Mouse (Mus musculus) heart, adult 11 months (tissue): ENCODE data around the gene Spem2.
"Not testable (repeated sequence)": the region's sequence is repeated elsewhere in the genome, so short reads cannot be mapped to it uniquely, and the experiment has no call there.

Experiments
- DNase-seq: peaks from one replicate; pipeline ENCODE4 v3.0.0; 2022

Gene Spem2

DNA sequence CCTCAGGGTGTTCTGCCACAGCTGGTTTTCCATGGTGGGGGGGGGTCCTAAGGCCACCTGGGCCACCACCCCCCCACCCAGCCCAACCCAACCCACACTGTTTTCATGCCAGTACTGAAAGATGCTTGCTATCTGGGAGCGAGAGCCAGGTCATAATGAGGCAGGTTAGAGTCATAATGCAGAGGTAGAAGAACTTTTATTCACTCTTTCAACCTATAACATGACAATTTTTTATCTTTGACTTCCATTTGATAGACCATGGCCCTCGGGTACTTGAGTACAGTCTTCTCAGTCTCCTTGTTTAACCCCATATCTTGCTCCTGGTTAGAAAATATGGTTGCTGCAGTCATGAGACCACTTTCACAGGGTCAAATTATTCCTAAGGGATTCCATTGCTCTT, at the start of gene Spem2:
Spem2 (minus strand) TSS at position 101 of the 400 bp plus-strand sequence.
- no peak for DNase-seq

DNA sequence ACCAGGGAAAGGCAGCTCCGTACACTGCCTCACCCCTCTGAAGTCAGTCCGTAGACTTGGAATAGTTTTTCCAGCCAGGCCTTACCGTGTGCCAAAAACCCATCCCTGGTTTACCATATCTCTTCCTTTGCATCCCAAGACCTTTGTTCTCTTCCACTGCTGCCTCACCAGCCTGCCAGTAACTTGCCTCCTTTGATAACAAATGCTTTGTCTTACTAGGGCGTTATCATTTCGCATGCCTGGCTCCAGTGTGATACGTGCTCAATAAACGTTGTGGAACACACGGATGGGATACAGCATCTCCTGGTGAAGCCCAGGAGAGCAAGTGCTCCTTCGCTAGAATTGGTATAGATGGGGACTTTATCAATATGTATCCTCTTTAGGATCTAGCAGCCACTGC, 49.1 kb upstream of the Spem2 start:
- DNase-seq: peak; percentile 88

DNA sequence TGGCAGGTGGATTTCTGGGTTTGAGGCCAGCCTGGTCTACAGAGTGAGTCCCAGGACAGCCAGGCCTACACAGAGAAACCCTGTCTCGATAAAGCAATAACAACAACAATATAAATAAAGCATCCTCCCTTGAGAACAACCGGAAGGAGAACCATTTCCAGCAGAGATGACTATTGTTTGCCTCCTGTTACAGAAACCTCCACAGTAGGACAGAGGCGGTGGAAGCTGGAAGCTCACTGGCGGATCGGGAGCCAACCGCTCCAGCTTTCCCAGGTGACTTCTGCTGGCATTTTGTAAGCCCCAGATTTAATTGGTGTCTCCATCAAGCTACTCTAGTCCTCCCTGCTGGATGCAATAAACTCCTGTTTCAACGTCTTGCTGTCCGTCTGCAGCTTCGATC, 47.3 kb upstream of the Spem2 start:
- peak; percentile 84 for DNase-seq

DNA sequence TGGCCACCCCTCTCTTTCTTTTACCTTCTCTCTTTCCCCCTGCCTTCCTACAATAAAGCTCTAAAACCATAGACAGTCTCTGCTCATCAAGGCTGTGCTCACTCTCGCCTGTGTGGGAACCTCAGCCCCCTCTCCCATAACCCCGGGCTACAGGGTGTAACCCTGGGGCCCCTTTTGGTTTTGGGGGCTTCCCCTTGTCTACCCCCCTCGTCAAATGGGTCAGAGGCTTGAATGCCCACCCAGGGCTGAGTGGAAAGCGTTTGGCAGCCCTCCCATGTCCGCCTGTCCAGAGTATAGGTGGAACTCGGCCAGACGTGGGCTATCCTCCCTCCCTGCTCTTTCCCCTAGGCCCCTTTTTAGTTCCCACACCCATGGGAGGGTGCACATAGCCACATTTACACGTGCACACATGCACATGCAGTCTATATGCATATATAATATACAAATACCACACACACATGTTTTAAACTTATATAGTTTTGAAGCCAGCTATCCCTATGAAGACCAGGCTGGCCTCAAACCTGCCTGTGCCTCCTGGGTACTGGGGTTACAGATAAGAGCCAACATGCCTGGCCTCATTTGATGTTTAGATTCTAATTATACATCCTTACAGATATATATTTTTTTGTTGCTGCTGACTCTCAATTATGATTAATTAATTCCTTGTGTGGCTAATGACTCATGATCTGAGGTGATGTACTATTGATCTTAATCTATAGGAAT, 46.0 kb upstream of the Spem2 start:
- peak; percentile 78 for DNase-seq

DNA sequence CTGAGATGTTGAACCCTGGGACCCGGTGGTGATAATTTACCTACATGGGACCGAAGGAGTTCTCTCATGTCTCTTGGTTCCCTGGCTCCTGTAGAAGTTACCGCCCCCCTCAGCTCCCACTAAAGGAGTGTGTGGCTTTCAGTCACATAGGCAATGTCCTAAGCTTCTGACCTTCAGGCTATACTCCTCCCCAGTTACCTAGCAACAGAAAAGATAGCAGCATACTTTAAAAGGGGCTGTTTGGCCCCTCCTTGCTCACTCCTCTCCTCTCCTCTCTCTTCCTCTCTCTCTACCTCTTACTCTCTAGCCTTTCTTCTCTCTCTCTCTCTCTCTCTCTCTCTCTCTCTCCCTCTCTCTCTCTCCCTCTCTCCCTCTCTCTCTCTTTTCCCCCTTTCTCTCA, 45.5 kb upstream of the Spem2 start:
- not testable (repeated sequence) for DNase-seq

DNA sequence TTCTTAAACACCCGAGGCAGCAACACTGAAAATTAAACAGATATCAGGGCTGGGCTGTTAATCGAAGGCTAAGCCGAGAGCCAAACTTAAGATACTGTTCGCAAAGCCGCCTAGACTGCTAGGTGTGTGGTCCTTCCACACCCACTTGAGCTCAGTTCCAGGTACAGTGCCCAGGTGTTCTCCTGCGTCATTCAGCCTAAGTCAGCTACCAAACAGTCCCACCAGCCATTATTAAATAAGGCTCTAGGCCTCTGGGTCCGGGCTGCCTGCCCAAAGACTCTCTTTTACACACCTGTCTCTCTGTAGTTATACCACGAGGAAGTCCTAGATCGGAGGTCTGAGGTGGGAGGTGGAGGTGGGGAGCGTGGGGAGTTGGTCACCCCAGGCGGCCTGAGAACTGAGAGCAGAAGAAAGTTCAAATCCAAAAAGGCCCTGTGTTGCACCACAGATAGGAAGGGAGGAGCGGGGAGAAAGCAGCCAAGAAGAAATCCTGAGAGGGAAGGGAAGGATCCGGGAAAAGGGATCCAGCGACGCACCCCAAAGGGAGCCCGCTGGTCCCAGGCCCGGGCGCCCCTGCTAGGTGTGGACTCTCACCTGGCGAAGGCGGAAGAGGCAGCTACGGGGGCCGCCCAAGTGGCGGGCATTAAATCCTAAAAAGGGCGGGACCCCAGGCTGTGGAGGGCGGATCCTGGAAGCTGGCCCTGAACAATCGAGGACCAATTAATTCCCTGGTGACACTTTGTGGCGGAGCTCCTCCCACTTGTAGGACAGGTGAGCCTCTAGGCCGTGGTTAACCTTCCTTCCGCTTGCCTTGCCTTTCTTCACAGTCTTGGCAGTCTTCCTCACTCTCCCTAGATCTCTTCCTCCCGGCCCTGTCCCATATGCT, 40.1 kb upstream of the Spem2 start, which contains the start of gene Tnk1:
Tnk1 (minus strand) TSS at position 618 of the 886 bp plus-strand sequence.
- DNase-seq: peak; percentile 87

DNA sequence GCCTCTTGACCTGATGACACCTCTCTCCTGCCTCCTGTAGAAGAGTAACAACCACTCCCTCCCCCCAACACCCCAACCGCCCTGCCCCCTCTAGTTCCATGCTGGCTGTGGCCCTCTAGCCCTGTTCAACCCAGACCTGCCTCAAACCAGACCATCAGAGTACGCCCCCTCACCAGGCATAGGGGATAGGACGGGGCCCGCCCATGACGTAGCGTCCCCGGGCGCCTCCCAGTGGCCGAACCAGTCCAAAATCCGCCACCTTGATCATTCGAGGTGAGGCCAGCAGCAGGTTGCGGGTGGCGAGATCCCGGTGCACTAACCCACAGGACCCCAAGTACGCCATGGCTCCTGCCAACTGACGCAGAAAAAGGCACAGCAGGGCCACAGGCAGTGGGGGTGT, 37.1 kb upstream of the Spem2 start:
- DNase-seq: peak; percentile 94

DNA sequence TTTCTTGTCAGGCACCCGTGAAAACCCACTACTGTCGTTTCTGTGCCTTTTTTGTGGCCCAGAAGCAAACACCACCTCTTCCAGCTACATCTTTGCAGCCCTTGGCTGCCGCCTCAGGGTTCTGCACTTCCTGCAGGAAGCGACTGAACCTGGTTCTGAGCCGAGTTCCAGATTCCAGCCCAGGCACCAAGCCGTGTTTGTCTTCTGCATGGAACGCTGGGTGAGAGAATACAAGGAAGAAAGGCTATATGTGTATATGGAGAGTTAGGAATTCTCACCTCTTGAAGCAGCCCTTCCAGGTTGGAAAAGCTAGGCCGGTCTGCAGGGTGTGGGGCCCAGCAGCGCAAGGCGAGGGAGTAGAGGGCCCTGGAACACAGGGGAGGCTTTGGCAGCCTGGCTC, 36.4 kb upstream of the Spem2 start:
- peak; percentile 93 for DNase-seq

DNA sequence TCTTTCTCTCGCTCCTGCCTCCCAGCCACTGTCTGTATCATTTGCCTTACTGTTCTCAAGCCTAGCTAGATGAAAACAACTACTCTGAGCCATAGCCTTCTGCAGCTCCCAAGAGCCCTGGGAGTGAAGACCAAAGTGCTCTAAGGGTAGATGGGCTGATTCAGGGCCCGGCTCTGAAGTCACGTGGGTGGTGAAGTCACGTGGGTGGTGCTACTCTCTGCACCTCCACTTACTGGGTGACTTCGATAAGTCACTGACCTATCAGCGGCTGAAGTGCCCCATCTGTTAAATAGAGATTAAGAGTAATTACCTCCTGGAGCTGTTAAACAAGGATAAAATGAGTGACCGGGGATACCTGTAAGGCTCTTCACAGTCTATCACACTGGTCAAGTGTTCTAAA, 35.7 kb upstream of the Spem2 start:
- peak; percentile 93 for DNase-seq

DNA sequence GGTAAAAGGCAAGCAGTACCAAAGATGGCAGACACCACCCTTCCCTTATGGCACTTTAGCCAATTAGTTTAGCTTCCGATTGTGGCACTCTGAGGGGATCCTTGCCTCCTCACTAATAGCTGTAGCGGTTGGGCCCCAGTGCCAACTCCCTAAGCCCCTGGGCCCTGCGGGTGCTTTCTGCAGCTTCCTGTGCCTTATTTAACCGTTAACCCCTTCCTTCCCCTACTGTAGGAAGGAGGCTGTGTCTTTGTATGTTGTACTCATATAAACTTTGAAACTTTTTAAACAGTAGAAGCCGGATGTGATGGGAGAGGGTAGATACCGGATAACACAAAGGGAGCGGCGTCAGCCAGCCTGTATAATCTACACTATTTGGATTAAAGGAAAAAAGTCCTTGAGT, 32.5 kb upstream of the Spem2 start:
- no peak for DNase-seq

DNA sequence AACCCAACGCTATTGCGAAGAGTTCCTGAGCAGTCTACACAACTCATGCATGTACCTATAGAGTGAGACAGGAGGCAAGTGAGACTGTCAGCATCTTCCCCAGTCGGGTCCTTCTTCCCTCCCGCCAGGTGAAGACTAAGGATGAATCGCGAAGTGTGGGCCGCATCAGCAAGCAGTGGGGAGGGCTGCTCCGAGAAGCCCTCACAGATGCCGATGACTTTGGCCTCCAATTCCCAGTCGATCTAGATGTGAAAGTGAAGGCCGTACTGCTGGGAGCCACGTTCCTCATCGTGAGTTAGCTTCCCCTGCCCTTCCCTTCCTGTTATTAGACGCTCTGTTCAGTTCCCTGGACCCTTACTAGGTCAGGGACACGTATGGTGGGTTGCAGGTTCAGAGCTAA, 31.6 kb upstream of the Spem2 start:
- no peak for DNase-seq

DNA sequence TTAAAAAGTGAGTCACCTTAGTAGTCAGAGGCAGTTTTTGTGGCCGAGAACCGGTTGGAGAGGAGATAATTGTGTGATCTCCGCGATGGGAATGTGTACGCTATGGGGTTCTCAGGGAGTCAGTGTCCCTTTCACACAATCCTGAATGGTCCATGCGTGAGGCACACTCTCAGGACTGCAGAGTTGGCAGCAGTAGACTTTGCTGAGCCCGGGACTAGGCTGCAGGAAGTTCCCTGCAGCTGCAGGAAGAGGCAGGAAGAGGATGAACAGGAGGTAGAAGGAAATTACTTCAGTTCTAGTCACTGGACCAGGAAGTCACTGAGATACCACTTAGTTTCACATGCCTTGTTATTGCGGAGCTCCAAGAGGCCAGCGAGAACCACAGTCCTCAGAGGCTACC, 30.9 kb upstream of the Spem2 start:
- peak; percentile 96 for DNase-seq

DNA sequence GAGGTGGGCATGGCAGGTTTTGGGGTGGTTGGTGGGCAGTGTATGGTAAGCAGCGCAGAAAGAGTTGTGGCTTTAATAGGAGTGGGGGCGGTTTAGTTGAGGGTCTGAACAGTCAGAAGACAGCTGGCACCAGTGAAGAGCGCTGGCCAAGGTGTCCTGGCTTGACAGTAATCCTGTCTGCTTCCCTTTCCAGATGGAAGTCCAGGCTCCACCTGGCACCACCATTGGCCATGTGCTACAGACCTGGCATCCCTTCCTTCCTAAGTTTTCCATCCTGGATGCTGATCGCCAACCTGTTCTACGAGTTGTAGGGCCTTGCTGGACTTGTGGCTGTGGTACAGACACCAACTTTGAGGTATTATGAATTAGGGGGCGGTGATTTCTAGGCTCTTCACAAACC, 29.8 kb upstream of the Spem2 start:
- no peak for DNase-seq

DNA sequence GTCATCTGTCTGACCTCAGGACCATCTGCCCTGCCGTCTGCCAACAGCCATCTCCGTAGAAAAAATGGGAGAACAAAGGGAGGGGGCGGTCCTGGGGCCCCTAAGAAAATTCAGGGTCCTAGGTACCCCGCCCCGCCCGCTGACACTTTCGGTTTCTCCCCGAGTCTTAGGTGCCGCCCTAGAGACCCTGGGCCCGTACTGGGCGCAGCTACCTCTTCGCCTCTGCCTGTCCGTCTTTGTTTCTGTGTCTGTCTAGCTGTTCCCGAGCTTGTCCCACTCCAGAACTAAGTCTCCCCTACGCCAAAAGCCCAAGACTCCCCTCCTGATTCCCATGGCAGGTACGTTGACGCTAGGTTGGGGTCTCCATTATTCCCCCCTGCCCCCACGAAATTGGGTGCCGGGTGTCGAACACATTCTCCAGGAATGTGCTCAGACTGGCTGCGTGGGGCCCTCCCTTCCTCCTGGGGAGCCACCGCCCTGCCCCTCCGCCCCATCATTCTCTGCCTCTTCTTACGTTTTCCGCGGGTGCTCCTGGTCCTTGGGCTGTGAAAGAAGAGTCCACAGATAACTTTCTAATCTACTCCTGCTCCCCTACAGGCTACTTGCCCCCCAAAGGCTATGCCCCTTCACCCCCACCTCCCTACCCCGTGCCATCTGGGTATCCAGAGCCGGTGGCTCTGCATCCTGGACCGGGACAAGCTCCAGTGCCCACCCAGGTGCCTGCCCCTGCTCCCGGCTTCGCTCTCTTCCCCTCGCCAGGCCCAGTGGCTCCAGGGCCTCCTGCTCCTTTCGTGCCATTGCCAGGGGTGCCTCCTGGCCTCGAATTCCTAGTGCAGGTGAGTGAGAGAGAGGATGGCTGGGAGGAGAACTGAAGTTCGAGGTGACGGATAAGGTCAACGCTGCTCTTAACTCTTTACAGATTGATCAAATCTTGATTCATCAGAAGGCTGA, 28.7 kb upstream of the Spem2 start:
- peak; percentile 97 for DNase-seq

DNA sequence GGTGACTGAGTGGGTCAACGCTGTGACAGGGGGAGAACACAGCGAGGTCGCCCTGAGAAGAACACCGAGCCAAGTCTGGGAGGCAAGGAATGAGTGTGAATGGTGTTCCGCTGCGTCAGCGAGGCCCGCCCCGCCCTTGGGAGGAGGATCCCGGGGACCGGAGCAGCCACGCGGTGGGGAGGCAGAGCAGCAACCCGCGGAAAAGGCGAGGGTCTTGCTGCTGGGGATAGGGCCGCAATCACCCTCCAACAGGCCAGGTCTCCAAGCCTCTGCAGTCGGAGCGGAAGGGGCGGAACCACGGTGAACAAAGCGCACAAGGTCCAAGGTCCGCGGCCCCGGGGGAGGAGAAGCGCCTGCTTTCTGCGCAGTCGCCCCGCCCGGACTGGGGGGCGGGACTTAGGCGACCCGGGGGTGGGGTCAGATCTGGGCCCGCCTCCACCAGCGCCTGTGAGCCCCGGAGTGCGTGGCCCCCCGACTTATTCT, 28.0 kb upstream of the Spem2 start, which contains the start of gene Plscr3:
Plscr3 (plus strand) TSS at position 179 of the 483 bp plus-strand sequence.
- DNase-seq: peak; percentile 99

DNA sequence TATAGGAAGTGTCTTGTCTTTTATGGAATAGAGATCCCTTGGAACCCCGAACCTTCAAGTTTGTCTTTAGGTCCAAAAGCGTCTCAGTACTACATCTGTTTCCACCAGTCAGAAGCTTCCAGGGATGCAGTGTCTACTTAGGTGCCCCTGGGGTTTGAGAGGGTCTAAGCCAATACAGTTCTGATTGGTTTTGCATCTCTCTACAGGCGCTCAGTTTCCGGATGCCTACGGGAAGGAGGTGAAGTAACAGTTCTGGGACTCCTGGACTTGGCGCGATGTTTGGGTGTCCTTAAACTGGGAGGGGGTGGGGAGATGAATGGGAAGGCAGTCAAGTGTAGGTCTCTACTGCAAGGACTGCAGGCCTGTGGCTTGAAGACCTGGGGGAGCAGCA, 20.4 kb upstream of the Spem2 start:
- no peak for DNase-seq

DNA sequence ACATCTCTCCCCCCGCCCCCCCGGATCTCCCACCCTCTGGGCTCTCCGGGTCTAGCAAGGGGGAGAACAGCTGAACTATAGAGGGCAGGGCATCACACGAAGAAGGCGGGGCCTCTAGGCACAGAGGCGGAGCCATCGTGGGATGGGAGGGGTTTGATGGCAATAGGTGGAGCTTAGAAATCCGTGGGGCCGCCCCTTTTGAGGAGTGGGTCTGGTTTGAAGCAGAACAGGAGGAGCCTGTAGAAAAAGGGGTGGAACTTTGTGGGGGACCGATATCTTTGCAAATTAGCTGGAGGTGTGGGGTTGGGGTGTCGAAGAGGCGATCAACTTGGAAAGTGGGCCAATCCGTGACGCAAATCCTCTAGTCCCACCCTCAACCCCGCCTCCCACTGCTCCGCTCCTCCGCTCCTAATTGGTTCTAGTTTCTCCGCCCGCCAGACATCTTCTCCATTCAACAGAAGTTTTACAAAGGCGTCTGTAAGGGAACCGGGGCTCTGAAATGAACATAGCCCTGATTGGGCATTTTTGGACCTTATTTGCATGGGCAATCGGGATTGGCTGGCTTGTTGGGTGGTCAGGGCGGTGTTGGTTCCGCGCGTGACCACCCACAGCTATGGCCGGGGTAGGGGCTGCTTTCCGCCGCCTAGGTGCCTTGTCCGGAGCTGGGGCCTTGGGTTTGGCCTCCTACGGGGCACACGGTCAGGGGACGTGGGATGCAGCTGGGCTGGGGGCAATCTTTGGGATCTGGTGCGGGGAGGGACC, 19.9 kb upstream of the Spem2 start, which contains the start of gene Tmem256:
Tmem256 (plus strand) TSS at position 563 of the 762 bp plus-strand sequence.
- peak; percentile 100 for DNase-seq

DNA sequence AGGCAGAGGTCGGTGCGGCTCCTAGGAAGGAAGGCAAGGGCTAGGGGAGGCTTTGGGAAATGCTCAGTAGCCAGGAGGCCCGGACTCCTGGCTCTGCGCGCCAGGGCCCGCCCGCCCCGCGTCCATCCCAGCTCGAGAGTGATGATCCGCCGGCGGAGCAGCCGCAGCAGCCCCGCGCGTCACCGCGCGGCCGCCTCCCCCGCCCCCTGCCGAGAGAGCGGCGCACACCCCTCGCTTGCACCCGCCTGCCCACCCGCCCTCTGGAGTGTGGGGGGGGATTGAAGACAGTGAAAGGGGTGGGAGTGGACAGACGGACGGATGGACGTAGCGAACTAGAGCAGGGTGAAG, 19.3 kb upstream of the Spem2 start, which contains the start of gene Nlgn2:
Nlgn2 (minus strand) TSS at position 181 of the 348 bp plus-strand sequence.
- DNase-seq: no peak

DNA sequence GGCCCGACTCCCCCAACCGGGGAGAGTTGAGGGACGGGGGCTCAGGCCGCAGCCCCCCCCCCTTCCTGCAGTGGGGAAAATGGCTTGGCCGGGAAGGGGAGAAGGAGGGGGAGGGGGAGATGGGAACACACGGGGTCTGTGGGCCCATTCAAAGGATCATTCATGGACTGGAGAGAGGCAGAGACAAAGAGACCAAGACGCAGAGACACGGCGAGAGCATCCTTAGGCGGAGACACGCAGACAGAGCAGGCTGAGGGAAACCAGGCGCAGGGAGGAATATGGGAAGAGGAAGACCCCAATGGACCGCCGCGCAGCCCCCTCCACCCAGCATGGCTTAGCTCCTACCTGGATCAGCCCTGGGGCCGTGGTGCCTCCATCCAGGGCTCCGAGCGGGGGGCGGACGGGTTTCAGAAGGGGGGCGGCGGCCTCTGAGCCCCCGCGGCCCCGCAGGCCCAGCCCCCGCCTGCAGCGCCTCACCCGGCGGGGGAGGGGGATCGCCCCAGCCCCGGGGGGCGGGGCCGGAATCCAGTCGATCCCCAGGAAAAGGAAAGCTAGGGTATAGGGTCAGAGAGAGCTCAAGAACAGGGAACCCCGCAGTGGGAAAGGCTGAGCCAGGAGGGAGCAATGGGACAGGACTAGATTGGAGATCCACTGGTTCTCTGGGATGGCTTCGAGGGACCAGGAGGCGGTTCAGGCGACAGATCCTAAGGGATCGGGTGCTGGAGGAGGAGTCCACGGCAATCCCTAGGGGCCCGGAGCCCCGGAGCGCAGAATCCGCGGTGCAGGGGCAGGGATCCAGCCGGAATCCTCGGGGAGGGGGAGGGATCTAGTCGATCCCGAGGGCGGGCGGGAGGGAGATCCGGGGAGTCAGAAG, 18.7 kb upstream of the Spem2 start:
- DNase-seq: peak; percentile 98

DNA sequence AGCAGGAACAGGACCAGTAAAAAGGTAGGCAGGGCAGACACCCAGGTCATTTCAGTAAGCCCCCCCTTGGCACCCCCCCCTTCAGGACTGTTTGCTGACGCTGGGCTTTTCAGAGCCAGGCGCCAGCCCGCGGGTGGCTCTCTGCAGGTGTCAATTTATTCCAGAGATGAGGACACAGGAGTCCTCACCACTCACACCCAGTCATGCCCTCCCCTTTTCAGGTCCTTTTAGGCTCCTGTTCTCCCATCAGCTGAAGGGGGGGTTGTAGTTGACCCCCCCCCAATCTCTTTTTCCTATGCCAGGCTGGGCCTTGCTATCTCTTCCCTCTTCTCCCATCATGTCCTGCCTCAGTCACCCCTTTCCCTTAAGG, 17.7 kb upstream of the Spem2 start:
- no peak for DNase-seq
